Comparison of ENCODE assay signal across 14 mouse cellular contexts in genomic region chr8:83423032-83423825, GRCm38 (mm10). TPM values are rescaled to one million over a fixed set of nuclear protein-coding genes. Genes with fewer than 3 reads are reported as not detected.
DNase-seq lines count a peak whose midpoint lies in the region; ATAC-seq and TF ChIP-seq lines count a peak whose summit lies in the region.
"Had no signal": no experiment of that assay in that cellular context is flagged by ENCODE, and none has a peak within 500 bp of the region (broad histone marks: within the 10 kb centered on the region; RNA-seq: fewer than 3 reads in every experiment).

No protein-coding gene starts in this region.

- no peak overlapping the region for H3K9ac ChIP-seq in kidney, embryonic 16.5 days (replicated peaks; ENCODE audit: low read length)
- H3K9ac ChIP-seq in liver, postnatal 0 days (replicated peaks) = peak overlapping the region; percentile 31; the same call in 1 of the 2 replicates
- H3K9ac ChIP-seq: forebrain, embryonic 12.5 days; midbrain, embryonic 12.5 days had no signal

- H3K9me3 ChIP-seq in kidney, embryonic 16.5 days (ENCODE audit: low read length) = no peaks in the 10 kb centered on the region
- no peaks in the 10 kb centered on the region for H3K9me3 ChIP-seq in liver, postnatal 0 days (ENCODE audit: low read length)
- H3K9me3 ChIP-seq: forebrain, embryonic 12.5 days; midbrain, embryonic 12.5 days had no signal

- H3K27ac ChIP-seq in kidney, embryonic 16.5 days (ENCODE audit: low read length) = no peak overlapping the region
- peak overlapping the region; percentile 78 for H3K27ac ChIP-seq in liver, postnatal 0 days (ENCODE audit: low read depth)
- H3K27ac ChIP-seq: forebrain, embryonic 12.5 days; midbrain, embryonic 12.5 days had no signal

- 67% methylated on average over 13 of the region's 13 CpGs for WGBS in kidney, embryonic 16.5 days
- WGBS in liver, postnatal 0 days (ENCODE audit: insufficient replicate concordance) = 51% methylated on average over 13 of the region's 13 CpGs

- no peak overlapping the region for H3K4me2 ChIP-seq in kidney, embryonic 16.5 days (replicated peaks; ENCODE audit: low read depth, low read length)
- peak overlapping the region; percentile 41 for H3K4me2 ChIP-seq in liver, postnatal 0 days (ENCODE audit: low read depth, low read length)
- H3K4me2 ChIP-seq: forebrain, embryonic 12.5 days; midbrain, embryonic 12.5 days had no signal

- no peaks in the 10 kb centered on the region for H3K4me1 ChIP-seq in kidney, embryonic 16.5 days (ENCODE audit: insufficient read depth, low read length)
- H3K4me1 ChIP-seq in liver, postnatal 0 days (ENCODE audit: insufficient read depth) = peaks cover 8% of the 10 kb centered on the region
- H3K4me1 ChIP-seq: midbrain, embryonic 12.5 days had no signal

- no peaks in the 10 kb centered on the region for H3K36me3 ChIP-seq in kidney, embryonic 16.5 days (ENCODE audit: insufficient read depth, low read length)
- H3K36me3 ChIP-seq in liver, postnatal 0 days (replicated peaks; ENCODE audit: insufficient read depth, low read length) = no peaks in the 10 kb centered on the region
- H3K36me3 ChIP-seq: forebrain, embryonic 12.5 days; midbrain, embryonic 12.5 days had no signal

- no peak for TF ChIP-seq CTCF in liver, postnatal 0 days (IDR thresholded peaks at IDR 0.05; ENCODE audit: low read depth)

- peak; percentile 61 for DNase-seq in kidney, adult 11 months
- peak; percentile 11 for DNase-seq in NIH3T3 (ENCODE audit: low read depth)
- peak; percentile 48 to 57 for DNase-seq in kidney, adult 8-10 months
- peak; percentile 56 for DNase-seq in liver, postnatal 0 days
- no peak for DNase-seq in neural tube, embryonic 10.5 days (ENCODE audit: extremely low spot score, low spot score)
- DNase-seq in Muller cell, postnatal 12 days (ENCODE audit: inconsistent ontology term) = no peak
- no peak for DNase-seq in ovary, postnatal 10 days (ENCODE audit: low spot score)
- DNase-seq: B cell, adult 2 months; gastrocnemius, postnatal 36 days; heart, postnatal 14 days had no signal

- ATAC-seq in kidney, embryonic 16.5 days (ENCODE audit: low FRiP score, low TSS enrichment) = no peak
- peak; percentile 97 for ATAC-seq in liver, postnatal 0 days

- no peaks in the 10 kb centered on the region for H3K27me3 ChIP-seq in kidney, embryonic 16.5 days (ENCODE audit: insufficient read depth, low read length)
- H3K27me3 ChIP-seq in liver, postnatal 0 days (ENCODE audit: insufficient read depth, low read length) = no peaks in the 10 kb centered on the region
- H3K27me3 ChIP-seq: forebrain, embryonic 12.5 days; midbrain, embryonic 12.5 days had no signal

- TF ChIP-seq EP300 in liver, postnatal 0 days (IDR thresholded peaks at IDR 0.05; ENCODE audit: low read depth) = peak; percentile 98

- no peak overlapping the region for H3K4me3 ChIP-seq in kidney, embryonic 16.5 days (ENCODE audit: low read length)
- H3K4me3 ChIP-seq in liver, postnatal 0 days (ENCODE audit: low read depth, low read length) = no peak overlapping the region
- H3K4me3 ChIP-seq: forebrain, embryonic 12.5 days; midbrain, embryonic 12.5 days had no signal

RNA-seq across cellular contexts. Expression of gene Clgn, which starts 33.6 kb away (rescaled TPM):
- 0.14 and 0.22 TPM in 2 replicates for polyA plus RNA-seq in kidney, embryonic 16.5 days (2015; fragmentation: Nextera tagmentation; extraction: Ambion mirVana)
- polyA plus RNA-seq in liver, postnatal 0 days (2015; fragmentation: Nextera tagmentation; extraction: Ambion mirVana) = 0.12 and 0.21 TPM in 2 replicates
- polyA plus RNA-seq: small intestine, adult 2 months had no signal

RNA-seq across cellular contexts. Expression of gene Scoc, which starts 35.0 kb away (rescaled TPM):
- 104 and 112 TPM in 2 replicates for polyA plus RNA-seq in kidney, embryonic 16.5 days (2015; fragmentation: Nextera tagmentation; extraction: Ambion mirVana)
- polyA plus RNA-seq in liver, postnatal 0 days (2015; fragmentation: Nextera tagmentation; extraction: Ambion mirVana) = 40.8 and 48.0 TPM in 2 replicates

Comparison
In these comparisons a context has a peak if more than half of its experiments do, and no peak if none do; other contexts are left out.
1. DNase-seq: peak in kidney, adult 11 months (single experiment), NIH3T3 (single experiment), kidney, adult 8-10 months (2 of 2) and liver, postnatal 0 days (single experiment); none in neural tube, embryonic 10.5 days (single experiment), Muller cell, postnatal 12 days (single experiment) and ovary, postnatal 10 days (single experiment).